Mouse (Mus musculus) cerebellum, postnatal 10 days (tissue): ENCODE measurements around the gene Tor1a.
"Not testable (repeated sequence)": the region's sequence is repeated elsewhere in the genome, so short reads cannot be mapped to it uniquely, and the experiment has no call there.

Source experiments
- DNase-seq, 2 experiments: peaks; one replicate each; pipeline ENCODE4 v3.0.0; 2021; ENCODE audit warnings: mixed read lengths in 2 of 2

Tor1a gene

GRCm38 (mm10) chr2:30917649-30918048, 50.1 kb downstream of the Tor1a start:
- DNase-seq = no peak

DNA sequence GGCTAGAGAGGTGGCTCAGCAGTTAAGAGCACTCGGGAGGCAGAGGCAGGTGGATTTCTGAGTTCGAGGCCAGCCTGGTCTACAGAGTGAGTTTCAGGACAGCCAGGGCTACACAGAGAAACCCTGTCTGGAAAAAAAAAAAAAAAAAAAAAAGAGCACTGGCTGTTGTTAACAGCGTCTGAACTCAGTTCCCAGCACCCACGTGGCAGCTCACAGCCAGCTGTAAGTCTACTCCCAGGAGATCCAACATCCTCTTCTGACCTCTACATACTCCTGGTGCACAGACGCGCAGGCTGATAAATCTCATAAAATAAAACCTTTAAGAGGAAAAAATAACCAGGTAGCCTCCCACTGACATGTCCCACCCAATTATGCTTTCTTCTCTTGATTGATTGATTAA, 51.8 kb downstream of the Tor1a start:
- not testable (repeated sequence) for DNase-seq

GRCm38 (mm10) chr2:30915376-30915775, 52.4 kb downstream of the Tor1a start:
- DNase-seq = no peak

- DNase-seq = no peak
Observed at GRCm38 (mm10) chr2:30914836-30915235, 52.9 kb downstream of the Tor1a start.

DNA sequence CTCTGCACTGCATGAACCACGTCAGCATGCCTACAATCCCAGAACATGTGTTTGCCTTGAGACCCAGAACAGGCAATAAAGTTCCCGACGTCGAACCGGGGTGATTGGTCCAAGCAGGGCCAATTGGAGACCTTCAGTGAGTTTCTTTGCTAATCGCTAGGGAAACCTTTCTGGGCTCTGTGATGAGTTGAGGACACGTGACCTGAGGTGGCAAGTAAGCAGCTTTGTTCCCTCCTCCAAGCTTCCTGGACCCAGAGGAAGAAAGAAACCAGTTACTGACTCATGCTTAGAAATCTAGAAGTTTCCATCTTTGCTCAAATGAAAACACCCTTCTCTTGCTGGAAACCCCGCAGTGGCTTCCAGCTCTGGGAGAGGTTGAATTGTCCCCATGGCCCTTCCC, 54.7 kb downstream of the Tor1a start:
- no peak for DNase-seq

DNA sequence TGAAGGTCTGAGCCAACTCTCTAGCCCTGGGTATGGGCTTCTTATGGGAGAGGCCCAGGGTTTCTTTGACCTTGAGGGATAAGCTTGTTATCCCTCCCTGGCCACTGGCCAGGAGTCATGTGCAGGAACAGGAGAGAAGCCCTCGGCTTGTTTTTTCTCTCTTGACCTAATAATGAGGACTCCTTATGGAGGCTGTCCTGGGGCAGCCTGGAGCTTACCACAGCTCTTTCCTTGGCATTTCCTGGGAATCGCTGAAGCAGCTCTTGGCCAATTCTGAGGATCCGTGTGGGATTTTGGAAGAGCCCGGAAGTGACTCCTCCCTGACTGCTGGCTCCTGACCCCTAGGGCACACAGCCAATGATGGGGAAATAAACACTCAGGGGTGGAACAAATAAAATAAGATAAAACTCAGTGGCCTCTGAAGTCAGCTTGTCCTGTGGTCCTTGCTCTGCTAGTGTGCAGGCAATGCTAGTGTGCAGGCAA, 55.4 kb downstream of the Tor1a start:
- no peak for DNase-seq
